Mouse (Mus musculus): ENCODE data around the gene Phkb.
"Not testable (repeated sequence)": the region's sequence is repeated elsewhere in the genome, so short reads cannot be mapped to it uniquely, and the experiment has no call there.

Phkb gene

GRCm38 (mm10) chr8:85840657-85841488, at the start of gene Phkb, which contains the start of gene Itfg1:
TSS of gene Phkb (plus strand) at chr8:85840959.
TSS of gene Itfg1 (minus strand) at chr8:85840921.
- peak; percentile 89 for DNase-seq (ENCODE audit: low read depth, low spot score)

- not testable (repeated sequence) for DNase-seq (ENCODE audit: low read depth, low spot score)
Measured at GRCm38 (mm10) chr8:85796392-85796791, 44.4 kb upstream of the Phkb start.

- DNase-seq (ENCODE audit: low read depth, low spot score): no peak
Measured at GRCm38 (mm10) chr8:85800164-85800563, 40.6 kb upstream of the Phkb start.

- no peak for DNase-seq (ENCODE audit: low read depth, low spot score)
Measured at GRCm38 (mm10) chr8:85801408-85801807, 39.4 kb upstream of the Phkb start.

- no peak for DNase-seq (ENCODE audit: low read depth, low spot score)
Measured at GRCm38 (mm10) chr8:85813621-85814020, 27.1 kb upstream of the Phkb start.

GRCm38 (mm10) chr8:85839916-85840656, 673 bp upstream of the Phkb start:
- DNase-seq (ENCODE audit: low read depth, low spot score): no peak

- peak; percentile 50 for DNase-seq (ENCODE audit: low read depth, low spot score)
Measured at GRCm38 (mm10) chr8:85841489-85841795, 683 bp downstream of the Phkb start.

- DNase-seq (ENCODE audit: low read depth, low spot score): no peak
Measured at GRCm38 (mm10) chr8:85845887-85846286, 5.1 kb downstream of the Phkb start.

GRCm38 (mm10) chr8:85854220-85855123, 13.7 kb downstream of the Phkb start:
- DNase-seq (ENCODE audit: low read depth, low spot score): no peak

- not testable (repeated sequence) for DNase-seq (ENCODE audit: low read depth, low spot score)
Measured at GRCm38 (mm10) chr8:85857227-85857896, 16.6 kb downstream of the Phkb start.

GRCm38 (mm10) chr8:85860612-85861011, 19.9 kb downstream of the Phkb start:
- DNase-seq (ENCODE audit: low read depth, low spot score): no peak

GRCm38 (mm10) chr8:85862381-85862780, 21.6 kb downstream of the Phkb start:
- DNase-seq (ENCODE audit: low read depth, low spot score): peak; percentile 20

- peak; percentile 80 for DNase-seq (ENCODE audit: low read depth, low spot score)
Measured at GRCm38 (mm10) chr8:85871660-85872059, 30.9 kb downstream of the Phkb start.

- no peak for DNase-seq (ENCODE audit: low read depth, low spot score)
Measured at GRCm38 (mm10) chr8:85877976-85878375, 37.2 kb downstream of the Phkb start.

- no peak for DNase-seq (ENCODE audit: low read depth, low spot score)
Measured at GRCm38 (mm10) chr8:85879624-85880023, 38.9 kb downstream of the Phkb start.

- DNase-seq (ENCODE audit: low read depth, low spot score): no peak
Measured at GRCm38 (mm10) chr8:85884811-85885210, 44.1 kb downstream of the Phkb start.

GRCm38 (mm10) chr8:85897636-85898035, 56.9 kb downstream of the Phkb start:
- DNase-seq (ENCODE audit: low read depth, low spot score): no peak

GRCm38 (mm10) chr8:85924991-85925390, 84.2 kb downstream of the Phkb start:
- peak; percentile 25 for DNase-seq (ENCODE audit: low read depth, low spot score)

GRCm38 (mm10) chr8:85925574-85925973, 84.8 kb downstream of the Phkb start:
- no peak for DNase-seq (ENCODE audit: low read depth, low spot score)

GRCm38 (mm10) chr8:85926107-85926506, 85.3 kb downstream of the Phkb start:
- no peak for DNase-seq (ENCODE audit: low read depth, low spot score)

- no peak for DNase-seq (ENCODE audit: low read depth, low spot score)
Measured at GRCm38 (mm10) chr8:85936148-85936547, 95.4 kb downstream of the Phkb start.

Measured in 3T3-L1 (cell line).